ENCODE assay signal across 8 mouse cellular contexts in the genomic region with DNA sequence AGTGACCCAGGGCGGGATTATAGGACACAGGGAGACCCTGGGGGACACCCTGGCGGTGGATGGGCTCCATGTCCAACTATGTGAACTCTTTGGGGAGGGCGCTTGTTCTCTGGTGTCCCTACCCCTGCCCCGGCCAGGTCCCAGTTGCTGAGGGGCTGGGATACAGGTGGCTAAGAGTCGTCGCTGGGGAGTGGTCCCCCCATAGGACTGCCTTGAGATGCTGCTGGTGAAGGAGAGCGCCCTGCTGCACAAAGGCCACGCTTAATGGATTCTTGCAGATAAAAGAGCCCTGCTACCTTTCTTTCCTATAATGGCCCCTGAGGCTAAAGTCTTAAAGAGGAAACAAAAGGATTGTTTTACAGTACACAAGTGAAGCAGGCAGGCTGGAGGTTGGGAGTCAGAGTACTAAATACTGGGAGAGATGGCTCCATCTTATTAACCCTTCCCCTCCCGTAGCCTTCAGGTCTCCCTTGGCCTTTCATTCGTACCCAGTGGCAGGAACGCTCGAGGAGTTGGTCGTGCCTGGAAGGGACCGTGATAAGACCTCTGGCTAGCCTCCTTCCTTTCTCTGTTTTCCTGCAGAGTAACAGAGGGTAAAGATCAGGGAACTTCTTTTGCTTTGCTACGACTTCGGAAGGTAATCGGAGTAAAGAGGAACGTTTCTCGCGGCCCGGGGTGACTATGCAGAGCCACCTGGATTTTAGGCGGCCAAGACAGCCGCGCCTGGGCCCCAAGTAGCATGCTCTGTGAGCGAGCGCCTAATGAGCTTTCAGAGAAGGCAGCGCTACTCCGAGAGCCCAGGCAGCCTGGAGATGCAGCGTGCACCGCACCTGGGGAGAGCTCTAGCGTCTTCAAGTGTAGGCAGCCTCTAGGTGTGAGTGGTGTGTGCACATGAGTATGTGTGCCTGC.
DNase-seq lines count a peak whose midpoint lies in the region; ATAC-seq lines count a peak whose summit lies in the region.

No protein-coding gene starts in this region.

- H3K27me3 ChIP-seq in kidney, embryonic 14.5 days (ENCODE audit: control insufficient read depth, insufficient read depth, low read length), result no peaks in the 10 kb centered on the region
- H3K27me3 ChIP-seq in embryonic facial prominence, embryonic 12.5 days, result no peaks in the 10 kb centered on the region
- 0 out of 2 replicates have a peak, but pooled peaks cover 2% of the 10 kb centered on the region for H3K27me3 ChIP-seq in limb, embryonic 11.5 days (ENCODE audit: control insufficient read depth, insufficient read depth, low read length)

- H3K4me1 ChIP-seq in kidney, embryonic 14.5 days (ENCODE audit: control insufficient read depth, insufficient read depth, low read length), result peaks cover 20% of the 10 kb centered on the region; the same call in 1 of the 2 replicates
- H3K4me1 ChIP-seq in embryonic facial prominence, embryonic 12.5 days, result peaks cover 23% of the 10 kb centered on the region
- H3K4me1 ChIP-seq in limb, embryonic 11.5 days (ENCODE audit: control insufficient read depth, insufficient read depth, low read length), result peaks cover 23% of the 10 kb centered on the region

- 6% methylated on average over 31 of the region's 31 CpGs for WGBS in kidney, embryonic 14.5 days
- 7% methylated on average over 31 of the region's 31 CpGs for WGBS in embryonic facial prominence, embryonic 12.5 days
- WGBS in limb, embryonic 11.5 days, result 8% methylated on average over 31 of the region's 31 CpGs

- peak overlapping the region; percentile 52 for H3K9ac ChIP-seq in kidney, embryonic 14.5 days (ENCODE audit: low read depth, low read length)
- H3K9ac ChIP-seq in embryonic facial prominence, embryonic 12.5 days, result peak overlapping the region; percentile 42; the same call in 1 of the 2 replicates
- H3K9ac ChIP-seq in limb, embryonic 11.5 days (ENCODE audit: low read length), result peak overlapping the region; percentile 43

- peak overlapping the region; percentile 47 for H3K4me2 ChIP-seq in kidney, embryonic 14.5 days (replicated peaks; ENCODE audit: low read depth, low read length)
- peak overlapping the region; percentile 53 for H3K4me2 ChIP-seq in embryonic facial prominence, embryonic 12.5 days (replicated peaks)
- H3K4me2 ChIP-seq in limb, embryonic 11.5 days (ENCODE audit: low read depth, severe bottlenecking), result peak overlapping the region; percentile 37

- no peak overlapping the region for H3K27ac ChIP-seq in kidney, embryonic 14.5 days (ENCODE audit: low read depth, low read length)
- 0 out of 2 replicates have a peak overlapping the region, but pooled peaks have one; percentile 36 for H3K27ac ChIP-seq in embryonic facial prominence, embryonic 12.5 days
- 0 out of 2 replicates have a peak overlapping the region, but pooled peaks have one; percentile 21 for H3K27ac ChIP-seq in limb, embryonic 11.5 days (replicated peaks; ENCODE audit: low read depth, low read length)

- peak overlapping the region; percentile 25 for H3K4me3 ChIP-seq in kidney, embryonic 14.5 days (ENCODE audit: low read length)
- peak overlapping the region; percentile 20 for H3K4me3 ChIP-seq in embryonic facial prominence, embryonic 12.5 days
- H3K4me3 ChIP-seq in limb, embryonic 11.5 days (ENCODE audit: low read depth, low read length), result 0 out of 2 replicates have a peak overlapping the region, but pooled peaks have one; percentile 5

- no peak for DNase-seq in kidney, adult 18-20 months
- DNase-seq in limb, embryonic 11.5 days (ENCODE audit: low spot score), result peak; percentile 71
- DNase-seq in retina, embryonic 14.5 days (ENCODE audit: low spot score), result peak; percentile 53
- no peak for DNase-seq in layer of hippocampus, adult 9-10 months (ENCODE audit: low spot score)
- no peak for DNase-seq in layer of hippocampus, postnatal 10 days (ENCODE audit: low spot score in 2 of 2)

- ATAC-seq in kidney, embryonic 14.5 days (ENCODE audit: low FRiP score, low TSS enrichment), result peak; percentile 47
- ATAC-seq in embryonic facial prominence, embryonic 12.5 days (ENCODE audit: insufficient number of reproducible peaks, insufficient read depth, low FRiP score, low TSS enrichment), result peak; percentile 62; the same call in 1 of the 2 replicates
- peak; percentile 36; the same call in 1 of the 2 replicates for ATAC-seq in limb, embryonic 11.5 days (ENCODE audit: insufficient number of reproducible peaks, low FRiP score, low TSS enrichment, low read depth)
- ATAC-seq in erythroblast, adult 5-6 weeks (replicated peaks; ENCODE audit: low FRiP score, poor library complexity, severe bottlenecking), result no peak

- no peaks in the 10 kb centered on the region for H3K36me3 ChIP-seq in kidney, embryonic 14.5 days (ENCODE audit: control insufficient read depth, insufficient read depth, low read length)
- no peaks in the 10 kb centered on the region for H3K36me3 ChIP-seq in embryonic facial prominence, embryonic 12.5 days
- H3K36me3 ChIP-seq in limb, embryonic 11.5 days (ENCODE audit: control insufficient read depth, insufficient read depth, low read length), result no peaks in the 10 kb centered on the region

- no peaks in the 10 kb centered on the region; the same call in 1 of the 2 replicates for H3K9me3 ChIP-seq in kidney, embryonic 14.5 days (ENCODE audit: control insufficient read depth, low read length)
- no peaks in the 10 kb centered on the region for H3K9me3 ChIP-seq in embryonic facial prominence, embryonic 12.5 days
- no peaks in the 10 kb centered on the region for H3K9me3 ChIP-seq in limb, embryonic 11.5 days (ENCODE audit: control insufficient read depth, low read length)

Comparison
In these comparisons a context has a peak if more than half of its experiments do, and no peak if none do; other contexts are left out.
1. DNase-seq: peak in limb, embryonic 11.5 days (single experiment) and retina, embryonic 14.5 days (single experiment); none in kidney, adult 18-20 months (single experiment), layer of hippocampus, adult 9-10 months (single experiment) and layer of hippocampus, postnatal 10 days (0 of 2).
2. Peak in every context shown above with its lines, with median percentiles within 50 percentile points of each other: H3K4me2 ChIP-seq, H3K4me3 ChIP-seq and H3K9ac ChIP-seq.